Mouse (Mus musculus) liver, postnatal 0 days (tissue): ENCODE data around the gene Lrg1. TPM values are rescaled to one million over a fixed set of nuclear protein-coding genes. Genes with fewer than 3 reads are reported as not detected.
"Not testable (repeated sequence)": the region's sequence is repeated elsewhere in the genome, so short reads cannot be mapped to it uniquely, and the experiment has no call there.

ENCODE experiments used
- ATAC-seq: fragments of 200-750 bp; cut with Nextera tagmentation; 2 replicates; pipeline ENCODE4 v1.8.0; 2017; ENCODE audit warnings: mild to moderate bottlenecking, moderate library complexity
- DNase-seq: peaks from one replicate; pipeline ENCODE4 v3.0.0-alpha.2; 2016
- H3K27ac ChIP-seq: fragments of 300-500 bp; sonication (generic); 2 replicates; pipeline ENCODE4 v1.5.1; 2014; ENCODE audit warnings: antibody characterized with exemption, moderate library complexity, mild to moderate bottlenecking, low read depth
- H3K27me3 ChIP-seq: fragments of 300-500 bp; sonication (generic); 2 replicates; pipeline ENCODE4 v1.6.1; 2014; ENCODE audit warnings: low read length, control low read depth, mixed read lengths; ENCODE audit not compliant: insufficient read depth
- H3K36me3 ChIP-seq: fragments of 300-500 bp; sonication (generic); replicated peaks from 2 replicates; pipeline ENCODE4 v1.6.1; 2014; ENCODE audit warnings: mild to moderate bottlenecking, control low read depth, low read length, moderate library complexity, mixed read lengths; ENCODE audit not compliant: insufficient read depth
- H3K4me1 ChIP-seq: fragments of 300-500 bp; sonication (generic); 2 replicates; pipeline ENCODE4 v1.6.1; 2014; ENCODE audit warnings: antibody characterized with exemption, mild to moderate bottlenecking, control low read depth; ENCODE audit not compliant: insufficient read depth
- H3K4me2 ChIP-seq: fragments of 300-500 bp; sonication (generic); 2 replicates; pipeline ENCODE4 v1.6.1; 2014; ENCODE audit warnings: low read depth, mild to moderate bottlenecking, low read length, moderate library complexity, mixed read lengths
- H3K4me3 ChIP-seq: fragments of 300-500 bp; sonication (generic); 2 replicates; pipeline ENCODE4 v1.5.1; 2014; ENCODE audit warnings: low read depth, low read length
- H3K9ac ChIP-seq: fragments of 300-500 bp; sonication (generic); replicated peaks from 2 replicates; pipeline ENCODE4 v1.6.1; 2014; ENCODE audit warnings: mild to moderate bottlenecking, moderate library complexity
- H3K9me3 ChIP-seq: fragments of 300-500 bp; sonication (generic); 2 replicates; pipeline ENCODE4 v1.6.1; 2016; ENCODE audit warnings: mild to moderate bottlenecking, control low read depth, low read length, mixed read lengths
- CTCF ChIP-seq: sonication (generic); IDR thresholded peaks from 2 replicates; pipeline ENCODE4 v1.5.1; 2016; ENCODE audit warnings: antibody characterized with exemption, low read depth
- EP300 ChIP-seq: IDR thresholded peaks from 2 replicates; pipeline ENCODE4 v1.6.1; 2016; ENCODE audit warnings: antibody characterized with exemption, low read depth, mild to moderate bottlenecking
- whole genome bisulfite sequencing: fragments of 180-500 bp; shearing (Covaris S2); extraction: QIAGEN DNeasy Blood & Tissue Kit; methylation state at CpG from one replicate; pipeline ENCODE4 v1.1.7; 2014; ENCODE audit not compliant: insufficient replicate concordance; 5-methylcytosine and 5-hydroxymethylcytosine counted together
- polyA plus RNA-seq: library from polyadenylated mRNA; unstranded; fragments of >200 nt; fragmentation: Nextera tagmentation; extraction: Ambion mirVana; gene quantifications from 2 replicates; pipeline ENCODE4 v1.2.1, GENCODE M21; 2015

Gene Lrg1
- polyA plus RNA-seq, 1 experiment from 2014 or later = 269 TPM

DNA sequence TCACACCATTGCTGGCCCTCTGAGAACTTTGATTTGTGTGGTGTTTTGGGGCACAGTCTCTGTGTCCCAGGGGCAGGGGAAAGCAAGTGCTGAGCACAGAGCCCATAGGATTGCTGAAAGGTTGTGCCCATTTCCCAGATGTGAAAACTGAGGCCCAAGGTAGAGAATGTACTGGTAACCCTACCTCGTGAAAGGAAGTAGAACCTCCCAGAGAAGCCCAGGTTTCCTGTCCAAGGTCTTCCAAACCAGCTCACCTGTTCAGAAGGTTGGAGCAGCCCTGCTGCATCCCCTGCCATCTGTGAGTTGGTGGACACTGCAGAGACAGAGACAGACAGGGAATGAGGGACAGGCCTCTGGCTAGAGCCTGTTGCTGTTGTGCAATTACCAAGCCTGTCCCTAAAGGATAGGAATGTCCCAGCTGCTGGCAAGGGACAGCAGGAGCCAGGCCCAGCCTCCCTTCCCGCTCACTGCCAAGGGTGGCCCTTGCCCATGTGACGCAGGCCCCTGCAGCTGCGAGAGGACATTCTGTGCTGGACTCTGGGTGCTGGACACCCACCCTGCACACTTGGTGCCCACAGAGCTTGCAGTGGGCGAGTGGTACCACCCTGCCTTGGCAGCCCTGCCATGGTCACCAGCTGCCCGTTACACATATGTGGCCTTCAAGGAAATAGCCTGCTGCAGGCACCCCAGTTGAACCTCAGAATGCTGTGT is 13.3 kb downstream of the Lrg1 start:
- DNase-seq (peak; percentile 38), ATAC-seq (peak; percentile 70)
- H3K9ac ChIP-seq = no peak overlapping the region
- WGBS = 77% methylated on average over 6 of the region's 6 CpGs
- H3K27me3 ChIP-seq = no peaks in the 10 kb centered on the region
- no peak overlapping the region for H3K27ac ChIP-seq
- TF ChIP-seq CTCF = no peak
- TF ChIP-seq EP300 = no peak
- H3K9me3 ChIP-seq = no peaks in the 10 kb centered on the region
- H3K4me3 ChIP-seq = no peak overlapping the region
- peaks cover 2% of the 10 kb centered on the region; the same call in 1 of the 2 replicates for H3K36me3 ChIP-seq
- no peak overlapping the region for H3K4me2 ChIP-seq
- H3K4me1 ChIP-seq = peaks cover 5% of the 10 kb centered on the region

DNA sequence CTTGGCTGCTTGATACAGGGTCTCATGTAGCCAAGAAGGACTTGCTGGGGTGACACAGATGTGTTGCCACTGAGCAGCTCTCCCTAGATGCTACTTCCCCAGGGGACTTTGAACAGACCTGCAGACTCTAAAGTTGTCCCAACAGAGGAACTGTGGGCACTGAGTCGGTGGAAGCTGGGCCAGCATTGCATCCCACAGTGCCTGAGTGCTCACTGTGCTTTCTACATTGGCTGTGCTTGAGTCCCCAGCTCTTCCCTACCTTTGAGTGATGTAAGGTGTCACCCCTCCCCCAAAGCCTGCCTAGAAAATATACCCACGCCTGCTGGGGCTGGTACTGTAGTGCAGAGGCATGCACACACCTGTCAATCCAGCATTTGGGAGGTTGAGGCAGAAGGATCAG is 14.1 kb downstream of the Lrg1 start:
- H3K27me3 ChIP-seq = no peaks in the 10 kb centered on the region
- H3K9me3 ChIP-seq = no peaks in the 10 kb centered on the region
- ATAC-seq (no peak), DNase-seq (peak; percentile 11)
- WGBS = 56% methylated on average over 2 of the region's 2 CpGs
- H3K9ac ChIP-seq = no peak overlapping the region
- peaks cover 2% of the 10 kb centered on the region; the same call in 1 of the 2 replicates for H3K36me3 ChIP-seq
- no peak overlapping the region for H3K4me2 ChIP-seq
- no peak for TF ChIP-seq EP300
- no peak for TF ChIP-seq CTCF
- no peak overlapping the region for H3K27ac ChIP-seq
- H3K4me1 ChIP-seq = peaks cover 5% of the 10 kb centered on the region
- no peak overlapping the region for H3K4me3 ChIP-seq

DNA sequence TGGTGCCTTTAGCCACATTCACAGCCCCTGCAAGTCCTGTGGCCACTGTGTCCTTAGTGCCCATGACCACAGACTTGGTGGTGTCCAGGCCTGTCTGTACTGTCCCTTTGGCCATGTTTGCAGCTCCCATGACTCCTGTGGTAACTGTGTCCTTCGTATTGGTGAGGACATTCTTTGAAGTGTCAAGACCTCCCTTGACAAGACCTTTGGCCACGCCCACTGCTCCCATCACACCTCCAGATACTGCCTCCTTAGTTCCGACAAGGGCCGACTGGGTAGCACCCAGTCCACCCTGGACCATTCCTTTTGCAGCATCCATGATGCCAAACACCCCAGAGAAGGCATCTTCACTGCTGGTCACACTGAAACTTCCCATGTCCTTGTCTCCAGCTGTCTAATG is 14.8 kb downstream of the Lrg1 start:
- ATAC-seq = no peak
- Histone ChIP-seq H3K4me1 (peaks cover under 1% of the 10 kb centered on the region; the same call in 1 of the 2 replicates), H3K9me3 (no peaks in the 10 kb centered on the region), H3K27me3 (no peaks in the 10 kb centered on the region), H3K9ac (no peak overlapping the region), H3K4me2 (no peak overlapping the region), H3K27ac (no peak overlapping the region), H3K4me3 (no peak overlapping the region), H3K36me3 (peaks cover 7% of the 10 kb centered on the region; the same call in 1 of the 2 replicates)
- TF ChIP-seq EP300 (no peak), CTCF (no peak)
- DNase-seq = no peak
- WGBS = 84% methylated on average over 4 of the region's 4 CpGs

DNA sequence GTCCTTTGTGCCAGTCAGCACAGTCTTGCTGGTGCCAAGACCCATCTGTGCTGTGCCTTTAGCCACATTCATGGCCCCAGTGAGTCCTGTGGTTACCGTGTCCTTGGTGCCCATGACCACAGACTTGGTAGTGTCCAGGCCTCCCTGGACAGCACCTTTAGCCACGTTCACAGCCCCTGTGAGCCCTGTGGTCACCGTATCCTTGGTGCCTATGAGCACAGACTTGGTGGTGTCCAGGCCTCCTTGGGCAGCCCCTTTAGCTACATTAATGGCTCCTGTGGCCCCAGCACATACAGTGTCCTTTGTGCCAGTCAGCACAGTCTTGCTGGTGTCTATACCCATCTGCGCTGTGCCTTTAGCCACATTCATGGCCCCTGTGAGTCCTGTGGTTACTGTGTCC is 15.4 kb downstream of the Lrg1 start:
- H3K9ac ChIP-seq, H3K27me3 ChIP-seq, H3K4me3 ChIP-seq, H3K27ac ChIP-seq, H3K4me2 ChIP-seq, H3K9me3 ChIP-seq, ATAC-seq, H3K4me1 ChIP-seq, DNase-seq: not testable (repeated sequence)
- WGBS = 88% methylated on average over 4 of the region's 4 CpGs
- H3K36me3 ChIP-seq = peaks cover 11% of the 10 kb centered on the region

DNA sequence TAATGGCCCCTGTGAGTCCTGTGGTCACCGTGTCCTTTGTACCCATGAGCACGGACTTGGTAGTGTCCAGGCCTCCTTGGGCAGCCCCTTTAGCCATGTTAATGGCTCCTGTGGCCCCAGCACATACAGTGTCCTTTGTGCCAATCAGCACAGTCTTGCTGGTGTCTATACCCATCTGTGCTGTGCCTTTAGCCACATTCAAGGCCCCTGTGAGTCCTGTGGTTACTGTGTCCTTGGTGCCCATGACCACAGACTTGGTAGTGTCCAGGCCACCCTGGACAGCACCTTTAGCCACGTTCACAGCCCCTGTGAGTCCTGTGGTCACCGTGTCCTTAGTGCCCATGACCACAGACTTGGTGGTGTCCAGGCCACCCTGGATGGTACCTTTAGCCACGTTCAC is 17.0 kb downstream of the Lrg1 start:
- not testable (repeated sequence) for H3K27ac ChIP-seq, ATAC-seq, H3K4me2 ChIP-seq, DNase-seq, H3K4me3 ChIP-seq, H3K27me3 ChIP-seq, H3K9ac ChIP-seq, H3K9me3 ChIP-seq, H3K4me1 ChIP-seq
- H3K36me3 ChIP-seq = peaks cover 25% of the 10 kb centered on the region
- WGBS = 81% methylated on average over 2 of the region's 5 CpGs

DNA sequence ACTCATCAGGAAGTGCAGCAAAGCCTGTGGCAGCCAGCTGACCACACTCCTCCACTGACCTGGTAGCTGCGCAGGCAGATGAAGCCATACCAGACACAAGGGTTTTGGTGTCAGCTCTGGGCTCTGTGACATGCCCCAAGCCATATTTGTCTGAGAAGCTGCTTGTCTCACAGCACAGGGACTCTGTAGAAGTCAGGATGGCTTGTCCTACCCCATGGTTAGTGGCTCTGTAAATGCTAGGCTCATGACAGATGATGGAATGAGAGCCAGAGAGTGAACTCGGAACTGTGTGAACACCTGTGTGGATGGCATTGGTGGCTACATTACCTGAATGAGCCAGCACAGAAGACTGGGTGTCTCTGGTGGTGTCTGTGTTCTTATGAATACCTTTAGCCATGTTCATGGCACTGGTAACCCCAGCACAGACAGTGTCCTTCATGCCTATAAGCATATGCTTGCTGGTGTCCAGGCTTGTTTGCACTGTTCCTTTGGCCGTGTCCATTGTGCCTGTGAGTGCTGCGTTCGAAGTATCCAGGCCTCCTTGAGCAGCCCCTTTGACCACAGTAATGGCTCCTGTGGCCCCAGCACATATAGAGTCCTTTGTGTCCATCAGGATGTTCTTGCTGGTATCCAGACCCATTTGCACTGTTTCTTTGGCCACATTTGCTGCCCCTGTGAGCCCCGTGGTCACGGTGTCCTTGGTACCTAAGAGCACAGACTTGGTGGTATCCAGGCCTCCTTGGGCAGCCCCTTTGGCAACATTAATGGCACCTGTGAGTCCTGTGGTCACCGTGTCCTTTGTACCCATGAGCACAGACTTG is 18.1 kb downstream of the Lrg1 start:
- peak; percentile 12 for DNase-seq

More for the DNA sequence above, 18.1 kb downstream of the Lrg1 start:
- Histone ChIP-seq H3K9ac (no peak overlapping the region), H3K4me1 (no peaks in the 10 kb centered on the region), H3K27me3 (no peaks in the 10 kb centered on the region), H3K36me3 (peaks cover 29% of the 10 kb centered on the region), H3K9me3 (no peaks in the 10 kb centered on the region), H3K4me3 (no peak overlapping the region), H3K27ac (no peak overlapping the region), H3K4me2 (no peak overlapping the region)
- TF ChIP-seq EP300 = no peak
- 86% methylated on average over 8 of the region's 8 CpGs for WGBS
- no peak for ATAC-seq
